Mouse (Mus musculus): Measurements from ENCODE around the gene Anapc2.

DNA sequence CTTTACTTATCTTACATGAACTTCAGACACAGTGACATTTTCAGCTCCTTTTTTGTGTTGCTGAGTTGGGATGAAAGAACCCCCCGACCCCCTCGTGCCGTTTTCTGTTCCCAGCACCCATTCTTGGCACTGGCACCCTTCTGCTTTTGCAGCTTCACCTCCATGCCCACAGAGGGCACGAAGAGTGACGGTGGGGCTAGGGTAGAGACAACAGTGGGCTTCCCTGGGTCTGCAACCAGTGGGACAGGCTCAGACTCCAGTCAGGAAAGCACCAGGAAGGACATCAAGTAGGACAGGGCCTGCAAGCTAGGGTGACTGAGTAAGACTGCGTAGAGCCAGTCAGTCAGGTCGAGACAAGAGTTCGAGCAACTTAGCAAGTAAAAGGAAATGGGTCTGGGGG is 32.0 kb upstream of the Anapc2 start:
- TF ChIP-seq POLR2A (IDR thresholded peaks at IDR 0.05; ENCODE audit: borderline replicate concordance, insufficient read depth, low read length) = no peak
- no peak for TF ChIP-seq CTCF (IDR thresholded peaks at IDR 0.05; ENCODE audit: borderline replicate concordance, insufficient read depth, low read depth, low read length)

All from cerebellum, adult 2 months (tissue).